Mouse (Mus musculus): ENCODE results near the gene Ppil6. TPM values are rescaled to one million over a fixed set of nuclear protein-coding genes. Genes with fewer than 3 reads are reported as not detected.

Gene Ppil6
- polyA plus RNA-seq, 1 experiment from 2014 or later, result 3.3 TPM

GRCm38 (mm10) chr10:41482446-41482845 is 7.8 kb upstream of the Ppil6 start:
- WGBS, result 90% methylated on average over 7 of the region's 7 CpGs
- H3K36me3 ChIP-seq (ENCODE audit: insufficient read depth, low read length), result peaks cover 30% of the 10 kb centered on the region
- ATAC-seq (replicated peaks; ENCODE audit: low FRiP score, low read depth) (no peak), DNase-seq (ENCODE audit: low spot score) (no peak)
- peaks cover 3% of the 10 kb centered on the region; the same call in 1 of the 2 replicates for H3K4me1 ChIP-seq (replicated peaks; ENCODE audit: insufficient read depth, low read length)
- TF ChIP-seq CTCF (IDR thresholded peaks at IDR 0.05; ENCODE audit: low read depth), result no peak
- H3K4me3 ChIP-seq (replicated peaks; ENCODE audit: low read depth, low read length), result no peak overlapping the region
- H3K9ac ChIP-seq (ENCODE audit: low read depth, low read length), result no peak overlapping the region
- no peak overlapping the region for H3K27ac ChIP-seq
- H3K9me3 ChIP-seq (replicated peaks; ENCODE audit: low read length), result no peaks in the 10 kb centered on the region
- no peaks in the 10 kb centered on the region for H3K27me3 ChIP-seq (ENCODE audit: insufficient read depth, low read length)
- H3K4me2 ChIP-seq (ENCODE audit: low read length), result no peak overlapping the region

GRCm38 (mm10) chr10:41485778-41486177 is 4.5 kb upstream of the Ppil6 start:
- Histone ChIP-seq H3K36me3 (ENCODE audit: insufficient read depth, low read length) (peaks cover 32% of the 10 kb centered on the region), H3K27ac (no peak overlapping the region), H3K4me2 (ENCODE audit: low read length) (no peak overlapping the region), H3K27me3 (ENCODE audit: insufficient read depth, low read length) (no peaks in the 10 kb centered on the region), H3K9ac (ENCODE audit: low read depth, low read length) (no peak overlapping the region), H3K9me3 (replicated peaks; ENCODE audit: low read length) (no peaks in the 10 kb centered on the region), H3K4me1 (replicated peaks; ENCODE audit: insufficient read depth, low read length) (peaks cover 13% of the 10 kb centered on the region), H3K4me3 (replicated peaks; ENCODE audit: low read depth, low read length) (no peak overlapping the region)
- ATAC-seq (replicated peaks; ENCODE audit: low FRiP score, low read depth), result no peak
- 73% methylated on average over 16 of the region's 16 CpGs for WGBS
- DNase-seq (ENCODE audit: low spot score), result no peak
- no peak for TF ChIP-seq CTCF (IDR thresholded peaks at IDR 0.05; ENCODE audit: low read depth)

GRCm38 (mm10) chr10:41486506-41487170 is 3.6 kb upstream of the Ppil6 start:
- H3K36me3 ChIP-seq (ENCODE audit: insufficient read depth, low read length), result peaks cover 32% of the 10 kb centered on the region
- 79% methylated on average over 14 of the region's 14 CpGs for WGBS

GRCm38 (mm10) chr10:41488877-41489276 is 1.4 kb upstream of the Ppil6 start:
- peak overlapping the region; percentile 98 for H3K4me2 ChIP-seq (ENCODE audit: low read length)
- H3K4me1 ChIP-seq (replicated peaks; ENCODE audit: insufficient read depth, low read length), result peaks cover 13% of the 10 kb centered on the region
- DNase-seq (ENCODE audit: low spot score) (peak; percentile 22), ATAC-seq (replicated peaks; ENCODE audit: low FRiP score, low read depth) (no peak)
- peak overlapping the region; percentile 69 for H3K9ac ChIP-seq (ENCODE audit: low read depth, low read length)
- no peaks in the 10 kb centered on the region for H3K27me3 ChIP-seq (ENCODE audit: insufficient read depth, low read length)
- no peak for TF ChIP-seq CTCF (IDR thresholded peaks at IDR 0.05; ENCODE audit: low read depth)
- peaks cover 31% of the 10 kb centered on the region for H3K36me3 ChIP-seq (ENCODE audit: insufficient read depth, low read length)
- peak overlapping the region; percentile 62 for H3K4me3 ChIP-seq (replicated peaks; ENCODE audit: low read depth, low read length)
- WGBS, result 32% methylated on average over 7 of the region's 7 CpGs
- H3K27ac ChIP-seq, result no peak overlapping the region; the same call in 1 of the 2 replicates
- H3K9me3 ChIP-seq (replicated peaks; ENCODE audit: low read length), result no peaks in the 10 kb centered on the region

More at GRCm38 (mm10) chr10:41486506-41487170, 3.6 kb upstream of the Ppil6 start:
- ATAC-seq (replicated peaks; ENCODE audit: low FRiP score, low read depth) (no peak), DNase-seq (ENCODE audit: low spot score) (no peak)
- H3K27me3 ChIP-seq (ENCODE audit: insufficient read depth, low read length), result no peaks in the 10 kb centered on the region
- H3K27ac ChIP-seq, result no peak overlapping the region
- peaks cover 13% of the 10 kb centered on the region for H3K4me1 ChIP-seq (replicated peaks; ENCODE audit: insufficient read depth, low read length)
- H3K4me2 ChIP-seq (ENCODE audit: low read length), result no peak overlapping the region
- H3K9ac ChIP-seq (ENCODE audit: low read depth, low read length), result no peak overlapping the region
- no peaks in the 10 kb centered on the region for H3K9me3 ChIP-seq (replicated peaks; ENCODE audit: low read length)
- TF ChIP-seq CTCF (IDR thresholded peaks at IDR 0.05; ENCODE audit: low read depth), result no peak
- no peak overlapping the region for H3K4me3 ChIP-seq (replicated peaks; ENCODE audit: low read depth, low read length)

- Histone ChIP-seq H3K27me3 (ENCODE audit: insufficient read depth, low read length) (no peaks in the 10 kb centered on the region), H3K4me1 (replicated peaks; ENCODE audit: insufficient read depth, low read length) (peaks cover 13% of the 10 kb centered on the region), H3K4me3 (replicated peaks; ENCODE audit: low read depth, low read length) (peak overlapping the region; percentile 62), H3K27ac (peak overlapping the region; percentile 84; the same call in 1 of the 2 replicates), H3K9me3 (replicated peaks; ENCODE audit: low read length) (no peaks in the 10 kb centered on the region), H3K36me3 (ENCODE audit: insufficient read depth, low read length) (peaks cover 26% of the 10 kb centered on the region), H3K4me2 (ENCODE audit: low read length) (peak overlapping the region; percentile 98), H3K9ac (ENCODE audit: low read depth, low read length) (peak overlapping the region; percentile 69)
- DNase-seq (ENCODE audit: low spot score) (peak; percentile 28), ATAC-seq (replicated peaks; ENCODE audit: low FRiP score, low read depth) (peak; percentile 29; the same call in 1 of the 2 replicates)
- 15% methylated on average over 8 of the region's 8 CpGs for WGBS
- TF ChIP-seq CTCF (IDR thresholded peaks at IDR 0.05; ENCODE audit: low read depth), result peak; percentile 27; the same call in 1 of the 2 replicates
Observed at GRCm38 (mm10) chr10:41489294-41489693, 945 bp upstream of the Ppil6 start.

GRCm38 (mm10) chr10:41490518-41490873 is 257 bp downstream of the Ppil6 start:
- H3K4me1 ChIP-seq (replicated peaks; ENCODE audit: insufficient read depth, low read length), result peaks cover 13% of the 10 kb centered on the region
- WGBS, result under 1% methylated on average over 29 of the region's 29 CpGs

More at GRCm38 (mm10) chr10:41490518-41490873, 257 bp downstream of the Ppil6 start:
- Histone ChIP-seq H3K4me3 (replicated peaks; ENCODE audit: low read depth, low read length) (peak overlapping the region; percentile 62), H3K36me3 (ENCODE audit: insufficient read depth, low read length) (peaks cover 15% of the 10 kb centered on the region), H3K4me2 (ENCODE audit: low read length) (peak overlapping the region; percentile 98), H3K27me3 (ENCODE audit: insufficient read depth, low read length) (no peaks in the 10 kb centered on the region), H3K9me3 (replicated peaks; ENCODE audit: low read length) (no peaks in the 10 kb centered on the region), H3K27ac (peak overlapping the region; percentile 84; the same call in 1 of the 2 replicates), H3K9ac (ENCODE audit: low read depth, low read length) (peak overlapping the region; percentile 69)
- DNase-seq (ENCODE audit: low spot score) (no peak), ATAC-seq (replicated peaks; ENCODE audit: low FRiP score, low read depth) (no peak)
- no peak; the same call in 1 of the 2 replicates for TF ChIP-seq CTCF (IDR thresholded peaks at IDR 0.05; ENCODE audit: low read depth)
